9 mouse cellular contexts compared by ENCODE assay signal in genomic region chr19:10205051-10205450, GRCm38 (mm10). TPM values are rescaled to one million over a fixed set of nuclear protein-coding genes. Genes with fewer than 3 reads are reported as not detected.
DNase-seq lines count a peak whose midpoint lies in the region; ATAC-seq lines count a peak whose summit lies in the region.
"Had no signal": no experiment of that assay in that cellular context is flagged by ENCODE, and none has a peak within 500 bp of the region (broad histone marks: within the 10 kb centered on the region; RNA-seq: fewer than 3 reads in every experiment).

No protein-coding gene starts in this region.

- peak overlapping the region; percentile 76 for H3K4me2 ChIP-seq in lung, embryonic 16.5 days (ENCODE audit: low read depth, low read length)
- peak overlapping the region; percentile 88 for H3K4me2 ChIP-seq in forebrain, embryonic 15.5 days (replicated peaks)
- peak overlapping the region; percentile 80 for H3K4me2 ChIP-seq in liver, embryonic 12.5 days
- H3K4me2 ChIP-seq in stomach, embryonic 15.5 days = peak overlapping the region; percentile 72

- H3K36me3 ChIP-seq in lung, embryonic 16.5 days (ENCODE audit: control insufficient read depth, insufficient read depth, low read length) = peaks cover 26% of the 10 kb centered on the region
- H3K36me3 ChIP-seq in forebrain, embryonic 15.5 days = peaks cover 38% of the 10 kb centered on the region
- H3K36me3 ChIP-seq in liver, embryonic 12.5 days = peaks cover 67% of the 10 kb centered on the region
- peaks cover 36% of the 10 kb centered on the region for H3K36me3 ChIP-seq in stomach, embryonic 15.5 days

- peak overlapping the region; percentile 40 for H3K27ac ChIP-seq in lung, embryonic 16.5 days (ENCODE audit: low read length)
- no peak overlapping the region for H3K27ac ChIP-seq in forebrain, embryonic 15.5 days (replicated peaks)
- H3K27ac ChIP-seq in liver, embryonic 12.5 days = no peak overlapping the region
- H3K27ac ChIP-seq in stomach, embryonic 15.5 days = no peak overlapping the region

- 57% methylated on average over 6 of the region's 6 CpGs for WGBS in lung, embryonic 16.5 days
- 73% methylated on average over 6 of the region's 6 CpGs for WGBS in forebrain, embryonic 15.5 days
- 70% methylated on average over 6 of the region's 6 CpGs for WGBS in liver, embryonic 12.5 days (ENCODE audit: insufficient replicate concordance)
- WGBS in stomach, embryonic 15.5 days = 65% methylated on average over 6 of the region's 6 CpGs

- H3K9ac ChIP-seq in lung, embryonic 16.5 days (ENCODE audit: low read length) = peak overlapping the region; percentile 80
- H3K9ac ChIP-seq in forebrain, embryonic 15.5 days (replicated peaks) = peak overlapping the region; percentile 88; the same call in 1 of the 2 replicates
- peak overlapping the region; percentile 97 for H3K9ac ChIP-seq in liver, embryonic 12.5 days
- no peak overlapping the region for H3K9ac ChIP-seq in stomach, embryonic 15.5 days

- H3K4me1 ChIP-seq in lung, embryonic 16.5 days (replicated peaks; ENCODE audit: control insufficient read depth, insufficient read depth, low read length) = peaks cover 13% of the 10 kb centered on the region
- H3K4me1 ChIP-seq in forebrain, embryonic 15.5 days = peaks cover 20% of the 10 kb centered on the region
- H3K4me1 ChIP-seq in liver, embryonic 12.5 days = peaks cover 39% of the 10 kb centered on the region
- peaks cover 12% of the 10 kb centered on the region for H3K4me1 ChIP-seq in stomach, embryonic 15.5 days

- H3K9me3 ChIP-seq in lung, embryonic 16.5 days (ENCODE audit: control insufficient read depth, low read length) = no peaks in the 10 kb centered on the region
- H3K9me3 ChIP-seq in forebrain, embryonic 15.5 days = no peaks in the 10 kb centered on the region
- no peaks in the 10 kb centered on the region for H3K9me3 ChIP-seq in liver, embryonic 12.5 days (replicated peaks)
- no peaks in the 10 kb centered on the region for H3K9me3 ChIP-seq in stomach, embryonic 15.5 days

- peak overlapping the region; percentile 72; the same call in 1 of the 2 replicates for H3K4me3 ChIP-seq in lung, embryonic 16.5 days (ENCODE audit: low read length)
- peak overlapping the region; percentile 93 for H3K4me3 ChIP-seq in forebrain, embryonic 15.5 days
- peak overlapping the region; percentile 97 for H3K4me3 ChIP-seq in liver, embryonic 12.5 days
- peak overlapping the region; percentile 94 for H3K4me3 ChIP-seq in stomach, embryonic 15.5 days (replicated peaks)

- DNase-seq in lung, postnatal 25 days (ENCODE audit: low spot score) = no peak
- DNase-seq in testis, postnatal 10 days (ENCODE audit: low spot score) = no peak
- DNase-seq in kidney, postnatal 4 days = no peak
- no peak for DNase-seq in cerebellum, postnatal 4 days (ENCODE audit: low spot score in 2 of 2)
- DNase-seq: gastrocnemius, postnatal 14 days had no signal

- ATAC-seq in lung, embryonic 16.5 days (ENCODE audit: low read depth) = no peak
- no peak for ATAC-seq in forebrain, embryonic 15.5 days (replicated peaks)
- ATAC-seq in liver, embryonic 12.5 days = no peak
- no peak for ATAC-seq in stomach, embryonic 15.5 days (ENCODE audit: insufficient read depth, low FRiP score, low read depth)

- H3K27me3 ChIP-seq in lung, embryonic 16.5 days (ENCODE audit: control insufficient read depth, insufficient read depth, low read depth, low read length) = no peaks in the 10 kb centered on the region
- no peaks in the 10 kb centered on the region for H3K27me3 ChIP-seq in forebrain, embryonic 15.5 days
- no peaks in the 10 kb centered on the region for H3K27me3 ChIP-seq in liver, embryonic 12.5 days (replicated peaks)
- no peaks in the 10 kb centered on the region for H3K27me3 ChIP-seq in stomach, embryonic 15.5 days (replicated peaks)

RNA-seq across cellular contexts. Expression of gene Fen1, which starts 1.1 kb away (rescaled TPM):
- polyA plus RNA-seq in lung, embryonic 16.5 days (2015; fragmentation: Nextera tagmentation; extraction: Ambion mirVana) = 99.0 and 106 TPM in 2 replicates
- 54.7 and 58.4 TPM in 2 replicates for polyA plus RNA-seq in forebrain, embryonic 15.5 days (2015; fragmentation: Nextera tagmentation; extraction: Ambion mirVana)
- 198 and 200 TPM in 2 replicates for polyA plus RNA-seq in liver, embryonic 12.5 days (2016; fragmentation: Nextera tagmentation; extraction: Ambion mirVana)
- polyA plus RNA-seq in stomach, embryonic 15.5 days (2015; fragmentation: Nextera tagmentation; extraction: Ambion mirVana) = 86.3 and 92.0 TPM in 2 replicates

RNA-seq across cellular contexts. Expression of gene Tmem258, which starts 1.2 kb away (rescaled TPM):
- polyA plus RNA-seq in lung, embryonic 16.5 days (2015; fragmentation: Nextera tagmentation; extraction: Ambion mirVana) = 488 and 498 TPM in 2 replicates
- polyA plus RNA-seq in forebrain, embryonic 15.5 days (2015; fragmentation: Nextera tagmentation; extraction: Ambion mirVana) = 397 and 403 TPM in 2 replicates
- 350 and 353 TPM in 2 replicates for polyA plus RNA-seq in liver, embryonic 12.5 days (2016; fragmentation: Nextera tagmentation; extraction: Ambion mirVana)
- 473 and 509 TPM in 2 replicates for polyA plus RNA-seq in stomach, embryonic 15.5 days (2015; fragmentation: Nextera tagmentation; extraction: Ambion mirVana)

RNA-seq across cellular contexts. Expression of gene Fads1, which starts 22.4 kb away (rescaled TPM):
- 78.2 and 91.0 TPM in 2 replicates for polyA plus RNA-seq in lung, embryonic 16.5 days (2015; fragmentation: Nextera tagmentation; extraction: Ambion mirVana)
- 158 and 166 TPM in 2 replicates for polyA plus RNA-seq in forebrain, embryonic 15.5 days (2015; fragmentation: Nextera tagmentation; extraction: Ambion mirVana)
- 86.4 and 91.6 TPM in 2 replicates for polyA plus RNA-seq in liver, embryonic 12.5 days (2016; fragmentation: Nextera tagmentation; extraction: Ambion mirVana)
- polyA plus RNA-seq in stomach, embryonic 15.5 days (2015; fragmentation: Nextera tagmentation; extraction: Ambion mirVana) = 111 and 122 TPM in 2 replicates

RNA-seq across cellular contexts. Expression of gene Myrf, which starts 35.5 kb away (rescaled TPM):
- 5.0 and 6.0 TPM in 2 replicates for polyA plus RNA-seq in lung, embryonic 16.5 days (2015; fragmentation: Nextera tagmentation; extraction: Ambion mirVana)
- polyA plus RNA-seq in forebrain, embryonic 15.5 days (2015; fragmentation: Nextera tagmentation; extraction: Ambion mirVana) = 0.18 and 0.26 TPM in 2 replicates
- 6.6 TPM in 2 replicates for polyA plus RNA-seq in liver, embryonic 12.5 days (2016; fragmentation: Nextera tagmentation; extraction: Ambion mirVana)
- polyA plus RNA-seq in stomach, embryonic 15.5 days (2015; fragmentation: Nextera tagmentation; extraction: Ambion mirVana) = 17.5 and 17.8 TPM in 2 replicates
